Mouse (Mus musculus) ES-E14 (cell line): Measurements from ENCODE around the gene Sirt2.

Experiments used
- CHD2 ChIP-seq: IDR thresholded peaks from 2 replicates; pipeline ENCODE4 v1.6.1; 2014; ENCODE audit warnings: mild to moderate bottlenecking, low read depth, low read length, inconsistent platforms
- HCFC1 ChIP-seq: IDR thresholded peaks from 2 replicates; pipeline ENCODE4 v1.6.1; 2012; ENCODE audit warnings: low read length, inconsistent platforms, borderline replicate concordance; ENCODE audit not compliant: insufficient read depth
- MAFK ChIP-seq: IDR thresholded peaks from 2 replicates; pipeline ENCODE4 v1.6.1; 2014; ENCODE audit warnings: mild to moderate bottlenecking, low read depth, low read length, inconsistent platforms; ENCODE audit not compliant: insufficient read depth
- ZC3H11A ChIP-seq: IDR thresholded peaks from 2 replicates; pipeline ENCODE4 v1.6.1; 2012; ENCODE audit warnings: low read depth, mild to moderate bottlenecking, inconsistent platforms, low read length, borderline replicate concordance
- ZNF384 ChIP-seq: IDR thresholded peaks from 2 replicates; pipeline ENCODE4 v1.6.1; 2012; ENCODE audit warnings: low read depth, low read length, inconsistent platforms

GRCm38 (mm10) chr7:28822993-28823903, 56.7 kb downstream of the Sirt2 start:
- TF ChIP-seq ZNF384 (no peak), HCFC1 (no peak), MAFK (no peak), ZC3H11A (no peak), CHD2 (0 out of 2 replicates have a peak, but pooled peaks have one; percentile 21)
